Mouse (Mus musculus) hindbrain, embryonic 10.5 days (tissue): ENCODE results near the gene Uqcrfs1. TPM values are rescaled to one million over a fixed set of nuclear protein-coding genes. Genes with fewer than 3 reads are reported as not detected.

Experiments
- DNase-seq: peaks from one replicate; pipeline ENCODE4 v3.0.0-alpha.2; 2017; ENCODE audit warnings: low spot score
- H3K27ac ChIP-seq: fragments of 300-500 bp; sonication (generic); 2 replicates; pipeline ENCODE4 v1.5.1; 2016; ENCODE audit warnings: mild to moderate bottlenecking, moderate library complexity
- H3K27me3 ChIP-seq: fragments of 300-500 bp; sonication (generic); 2 replicates; pipeline ENCODE4 v1.6.1; 2016; ENCODE audit warnings: mild to moderate bottlenecking; ENCODE audit not compliant: poor library complexity, insufficient read depth, severe bottlenecking
- H3K36me3 ChIP-seq: fragments of 300-500 bp; sonication (generic); 2 replicates; pipeline ENCODE4 v1.6.1; 2016; ENCODE audit warnings: mild to moderate bottlenecking, moderate library complexity
- H3K4me1 ChIP-seq: fragments of 300-500 bp; sonication (generic); replicated peaks from 2 replicates; pipeline ENCODE4 v1.6.1; 2016; ENCODE audit warnings: mild to moderate bottlenecking
- H3K4me3 ChIP-seq: fragments of 300-500 bp; sonication (generic); 2 replicates; pipeline ENCODE4 v1.5.1; 2016; ENCODE audit warnings: mild to moderate bottlenecking, moderate library complexity
- H3K9me3 ChIP-seq: fragments of 300-500 bp; sonication (generic); 2 replicates; pipeline ENCODE4 v1.6.1; 2016; ENCODE audit warnings: mild to moderate bottlenecking, moderate library complexity
- WGBS: fragments of 180-500 bp; shearing (Covaris S2); methylation state at CpG from one replicate; pipeline ENCODE4 v1.1.7; 2016; 5-methylcytosine and 5-hydroxymethylcytosine counted together
- polyA plus RNA-seq: library from polyadenylated mRNA; unstranded; fragments of >200 nt; fragmentation: Nextera tagmentation; extraction: Ambion mirVana; gene quantifications from 2 replicates; pipeline ENCODE4 v1.2.1, GENCODE M21; 2016

Uqcrfs1 gene
- polyA plus RNA-seq: 242 and 253 TPM in 2 replicates

GRCm38 (mm10) chr13:30544856-30545604, at the start of gene Uqcrfs1:
Gene Uqcrfs1 (minus strand): TSS chr13:30545362.
- DNase-seq: peak; percentile 98
- Histone ChIP-seq H3K27me3 (no peaks in the 10 kb centered on the region), H3K36me3 (peaks cover 12% of the 10 kb centered on the region), H3K4me3 (peak within 1 kb of the TSS; percentile 99), H3K27ac (peak within 1 kb of the TSS; percentile 95), H3K4me1 (peaks cover 18% of the 10 kb centered on the region), H3K9me3 (no peaks in the 10 kb centered on the region)
- WGBS: under 1% methylated on average over 82 of the region's 82 CpGs

GRCm38 (mm10) chr13:30585786-30586185, 40.6 kb upstream of the Uqcrfs1 start:
- no peaks in the 10 kb centered on the region for H3K27me3 ChIP-seq
- H3K27ac ChIP-seq: no peak overlapping the region
- WGBS: 91% methylated on average over 3 of the region's 3 CpGs
- no peak for DNase-seq
- no peaks in the 10 kb centered on the region for H3K36me3 ChIP-seq
- H3K4me3 ChIP-seq: no peak overlapping the region
- no peaks in the 10 kb centered on the region for H3K4me1 ChIP-seq
- H3K9me3 ChIP-seq: no peaks in the 10 kb centered on the region

GRCm38 (mm10) chr13:30582541-30582940, 37.4 kb upstream of the Uqcrfs1 start:
- no peak overlapping the region for H3K4me3 ChIP-seq
- H3K27ac ChIP-seq: no peak overlapping the region
- H3K27me3 ChIP-seq: no peaks in the 10 kb centered on the region
- no peak for DNase-seq
- H3K9me3 ChIP-seq: no peaks in the 10 kb centered on the region
- no peaks in the 10 kb centered on the region for H3K4me1 ChIP-seq
- H3K36me3 ChIP-seq: no peaks in the 10 kb centered on the region
- WGBS: 77% methylated on average over 2 of the region's 2 CpGs

- Histone ChIP-seq H3K4me1 (no peaks in the 10 kb centered on the region), H3K4me3 (no peak overlapping the region), H3K27ac (no peak overlapping the region), H3K27me3 (no peaks in the 10 kb centered on the region), H3K36me3 (no peaks in the 10 kb centered on the region), H3K9me3 (no peaks in the 10 kb centered on the region)
- DNase-seq: no peak
- WGBS: 77% methylated on average over 2 of the region's 2 CpGs
Measured at GRCm38 (mm10) chr13:30578806-30579205, 33.6 kb upstream of the Uqcrfs1 start.

GRCm38 (mm10) chr13:30576819-30577218, 31.7 kb upstream of the Uqcrfs1 start:
- WGBS: 75% methylated on average over 2 of the region's 2 CpGs
- no peak for DNase-seq
- no peaks in the 10 kb centered on the region for H3K36me3 ChIP-seq

GRCm38 (mm10) chr13:30572971-30573370, 27.8 kb upstream of the Uqcrfs1 start:
- Histone ChIP-seq H3K4me3 (no peak overlapping the region), H3K36me3 (no peaks in the 10 kb centered on the region), H3K9me3 (no peaks in the 10 kb centered on the region), H3K27me3 (0 out of 2 replicates have a peak, but pooled peaks cover 3% of the 10 kb centered on the region), H3K27ac (no peak overlapping the region), H3K4me1 (no peaks in the 10 kb centered on the region)
- 78% methylated on average over 4 of the region's 4 CpGs for WGBS
- DNase-seq: no peak

More at GRCm38 (mm10) chr13:30576819-30577218, 31.7 kb upstream of the Uqcrfs1 start:
- H3K9me3 ChIP-seq: no peaks in the 10 kb centered on the region
- no peak overlapping the region for H3K4me3 ChIP-seq
- H3K27ac ChIP-seq: no peak overlapping the region
- no peaks in the 10 kb centered on the region for H3K27me3 ChIP-seq
- H3K4me1 ChIP-seq: no peaks in the 10 kb centered on the region

GRCm38 (mm10) chr13:30570182-30570581, 25.0 kb upstream of the Uqcrfs1 start:
- H3K4me3 ChIP-seq: no peak overlapping the region
- no peaks in the 10 kb centered on the region for H3K4me1 ChIP-seq
- no peak for DNase-seq
- no peaks in the 10 kb centered on the region for H3K9me3 ChIP-seq
- H3K27ac ChIP-seq: no peak overlapping the region
- peaks cover 14% of the 10 kb centered on the region for H3K27me3 ChIP-seq
- H3K36me3 ChIP-seq: no peaks in the 10 kb centered on the region
- 95% methylated on average over 1 of the region's 1 CpGs for whole genome bisulfite sequencing

GRCm38 (mm10) chr13:30567571-30567970, 22.4 kb upstream of the Uqcrfs1 start:
- no peaks in the 10 kb centered on the region for H3K36me3 ChIP-seq
- no peak for DNase-seq
- no peak overlapping the region for H3K4me3 ChIP-seq
- 78% methylated on average over 7 of the region's 7 CpGs for WGBS
- H3K27ac ChIP-seq: no peak overlapping the region
- peaks cover 14% of the 10 kb centered on the region for H3K27me3 ChIP-seq
- no peaks in the 10 kb centered on the region for H3K9me3 ChIP-seq
- no peaks in the 10 kb centered on the region for H3K4me1 ChIP-seq

GRCm38 (mm10) chr13:30566767-30567166, 21.6 kb upstream of the Uqcrfs1 start:
- peak; percentile 43 for DNase-seq
- no peak overlapping the region for H3K27ac ChIP-seq

GRCm38 (mm10) chr13:30560603-30561002, 15.4 kb upstream of the Uqcrfs1 start:
- Histone ChIP-seq H3K36me3 (no peaks in the 10 kb centered on the region), H3K9me3 (no peaks in the 10 kb centered on the region), H3K4me3 (no peak overlapping the region), H3K27ac (no peak overlapping the region), H3K27me3 (peaks cover 9% of the 10 kb centered on the region; the same call in 1 of the 2 replicates), H3K4me1 (no peaks in the 10 kb centered on the region)
- no peak for DNase-seq
- WGBS: 88% methylated on average over 1 of the region's 1 CpGs

More at GRCm38 (mm10) chr13:30566767-30567166, 21.6 kb upstream of the Uqcrfs1 start:
- Histone ChIP-seq H3K4me1 (no peaks in the 10 kb centered on the region), H3K4me3 (no peak overlapping the region), H3K9me3 (no peaks in the 10 kb centered on the region), H3K27me3 (peaks cover 14% of the 10 kb centered on the region), H3K36me3 (no peaks in the 10 kb centered on the region)
- WGBS: 66% methylated on average over 8 of the region's 8 CpGs

GRCm38 (mm10) chr13:30560052-30560451, 14.9 kb upstream of the Uqcrfs1 start:
- no peaks in the 10 kb centered on the region for H3K9me3 ChIP-seq
- H3K27ac ChIP-seq: no peak overlapping the region
- H3K4me3 ChIP-seq: no peak overlapping the region
- H3K36me3 ChIP-seq: no peaks in the 10 kb centered on the region
- H3K27me3 ChIP-seq: peaks cover 4% of the 10 kb centered on the region; the same call in 1 of the 2 replicates
- no peak for DNase-seq
- WGBS: 88% methylated on average over 5 of the region's 5 CpGs
- no peaks in the 10 kb centered on the region for H3K4me1 ChIP-seq

GRCm38 (mm10) chr13:30557751-30558150, 12.6 kb upstream of the Uqcrfs1 start:
- Histone ChIP-seq H3K4me3 (no peak overlapping the region), H3K27me3 (peaks cover 4% of the 10 kb centered on the region; the same call in 1 of the 2 replicates), H3K36me3 (no peaks in the 10 kb centered on the region), H3K9me3 (no peaks in the 10 kb centered on the region), H3K4me1 (no peaks in the 10 kb centered on the region), H3K27ac (no peak overlapping the region)
- DNase-seq: no peak
- 90% methylated on average over 2 of the region's 2 CpGs for WGBS

- WGBS: 57% methylated on average over 5 of the region's 5 CpGs
- Histone ChIP-seq H3K4me3 (no peak overlapping the region), H3K36me3 (no peaks in the 10 kb centered on the region), H3K27me3 (no peaks in the 10 kb centered on the region), H3K27ac (no peak overlapping the region), H3K4me1 (no peaks in the 10 kb centered on the region), H3K9me3 (no peaks in the 10 kb centered on the region)
- DNase-seq: no peak
Measured at GRCm38 (mm10) chr13:30553051-30553587, 8.0 kb upstream of the Uqcrfs1 start.
